Mouse (Mus musculus): ENCODE measurements around the gene Vmn1r8. TPM values are rescaled to one million over a fixed set of nuclear protein-coding genes. Genes with fewer than 3 reads are reported as not detected.
"Not testable (repeated sequence)": the region's sequence is repeated elsewhere in the genome, so short reads cannot be mapped to it uniquely, and the experiment has no call there.

The Vmn1r8 gene
- not detected for total RNA-seq (2021)
- long read RNA-seq, experiment 1, result 0 reads
- long read RNA-seq, experiment 2, result 0 reads

- no peak for DNase-seq
Observed at GRCm38 (mm10) chr6:57031984-57032383, at the start of gene Vmn1r8. Vmn1r8 (plus strand) TSS chr6:57032284.

- no peak for DNase-seq
Observed at GRCm38 (mm10) chr6:56996943-56997342, 35.1 kb upstream of the Vmn1r8 start, which contains the start of gene Vmn1r6. Vmn1r6 (plus strand) TSS chr6:56997243.

GRCm38 (mm10) chr6:57025224-57025623 lies 6.9 kb upstream of the Vmn1r8 start, which contains the start of gene Vmn1r7:
Vmn1r7 (minus strand) TSS chr6:57025324.
- not testable (repeated sequence) for DNase-seq

GRCm38 (mm10) chr6:57034674-57035073 lies 2.6 kb downstream of the Vmn1r8 start:
- no peak for DNase-seq

- DNase-seq, result peak; percentile 2 to 14
Observed at GRCm38 (mm10) chr6:57063730-57064129, 31.6 kb downstream of the Vmn1r8 start.

- no peak for DNase-seq
Observed at GRCm38 (mm10) chr6:57066487-57066886, 34.4 kb downstream of the Vmn1r8 start, which contains the start of gene Vmn1r9. Vmn1r9 (plus strand) TSS chr6:57066787.

Other genes starting within 250 kb of the Vmn1r8 start
- 10 to 100 TPM; 33.2 to 37.3 TPM for gene Kbtbd2, start 234.5 kb upstream of the Vmn1r8 start, total RNA-seq (2021)
- gene Fkbp9, start 200.2 kb upstream of the Vmn1r8 start, total RNA-seq (2021), result 10 to 100 TPM; 90.3 to 90.9 TPM
- gene Nt5c3, start 108.4 kb upstream of the Vmn1r8 start, total RNA-seq (2021), result 10 to 100 TPM; 77.4 to 91.0 TPM
- gene Vmn1r4, start 108.3 kb upstream of the Vmn1r8 start, total RNA-seq (2021), result under 1 TPM in 1 of 2 experiments, not detected in 1; 0.18 TPM
- not detected for gene Vmn1r5, start 62.0 kb upstream of the Vmn1r8 start, total RNA-seq (2021)
- gene Vmn1r6, start 35.0 kb upstream of the Vmn1r8 start, total RNA-seq (2021), result not detected
- gene Vmn1r7, start 7.0 kb upstream of the Vmn1r8 start, total RNA-seq (2021), result not detected
- gene Vmn1r9, start 34.5 kb downstream of the Vmn1r8 start, total RNA-seq (2021), result not detected
- gene Vmn1r10, start 77.2 kb downstream of the Vmn1r8 start, total RNA-seq (2021), result not detected
- gene Vmn1r11, start 101.2 kb downstream of the Vmn1r8 start, total RNA-seq (2021), result not detected
- gene Vmn1r12, start 124.6 kb downstream of the Vmn1r8 start, total RNA-seq (2021), result not detected
- gene Vmn1r13, start 171.0 kb downstream of the Vmn1r8 start, total RNA-seq (2021), result not detected
- gene Vmn1r14, start 199.4 kb downstream of the Vmn1r8 start, total RNA-seq (2021), result not detected
- gene Vmn1r15, start 225.7 kb downstream of the Vmn1r8 start, total RNA-seq (2021), result not detected

All from heart, adult 18-20 months (tissue).